Mouse (Mus musculus) heart, postnatal 0 days (tissue): ENCODE results near the gene Flywch2.

Experiments
- CTCF ChIP-seq: IDR thresholded peaks from 2 replicates; pipeline ENCODE4 v1.5.1; 2016; ENCODE audit warnings: antibody characterized with exemption, control low read depth, low read depth
- EP300 ChIP-seq: IDR thresholded peaks from 2 replicates; pipeline ENCODE4 v1.6.1; 2016; ENCODE audit warnings: antibody characterized with exemption, low read depth

- TF ChIP-seq EP300 (no peak), CTCF (no peak)
These were observed 9.4 kb upstream of the Flywch2 start for GRCm38 (mm10) chr17:23795323-23795722.
